Mouse (Mus musculus): ENCODE data around the gene Cxcl14. TPM values are rescaled to one million over a fixed set of nuclear protein-coding genes. Genes with fewer than 3 reads are reported as not detected.
A peak's percentile ranks its signal among the peaks of the same experiment; 100 is the strongest.

Gene Cxcl14
- total RNA-seq, 1 experiment = 2.8 TPM

GRCm38 (mm10) chr13:56339816-56340215, 43.5 kb upstream of the Cxcl14 start:
- H3K27ac ChIP-seq (ENCODE audit: insufficient read depth, low read depth, low read length, poor library complexity, severe bottlenecking) = no peak overlapping the region
- no peak for DNase-seq (ENCODE audit: low read depth, low spot score)
- in situ Hi-C loops (cut with MboI; ENCODE audit: low sequenced_read_pairs in 2 of 2, unreplicated experiment in 2 of 2) = no loop called here
- H3K4me3 ChIP-seq (ENCODE audit: insufficient read depth in 1 of 2, low read depth in 1 of 2, low read length in 2 of 2, poor library complexity in 1 of 2, severe bottlenecking in 1 of 2) = peak overlapping the region in 1 of 2 experiments; percentile 19; a peak in 2 of 4 replicates
- no peak for TF ChIP-seq CHD2 (IDR thresholded peaks at IDR 0.05; ENCODE audit: low read depth, low read length)
- TF ChIP-seq HCFC1 (IDR thresholded peaks at IDR 0.05; ENCODE audit: borderline replicate concordance, insufficient read depth, low read length) = no peak
- no peak for TF ChIP-seq MAFK (IDR thresholded peaks at IDR 0.05; ENCODE audit: insufficient read depth, low read depth, low read length)
- no peak for TF ChIP-seq ZNF384 (IDR thresholded peaks at IDR 0.05; ENCODE audit: low read depth, low read length)
- no peak for TF ChIP-seq ZC3H11A (IDR thresholded peaks at IDR 0.05; ENCODE audit: borderline replicate concordance, low read depth, low read length)
- no peaks in the 10 kb centered on the region for H3K9me3 ChIP-seq (ENCODE audit: control insufficient read depth, insufficient read depth, low read depth, low read length)
- H3K36me3 ChIP-seq (ENCODE audit: control insufficient read depth, insufficient read depth, low read length, poor library complexity, severe bottlenecking) = no peaks in the 10 kb centered on the region
- H3K4me1 ChIP-seq (ENCODE audit: control insufficient read depth in 2 of 2, insufficient read depth in 2 of 2, low read length in 2 of 2, poor library complexity in 1 of 2) = peaks cover 0 to 12% of the 10 kb centered on the region in 2 experiments; a peak in 2 of 4 replicates
- H3K9ac ChIP-seq (ENCODE audit: insufficient read depth, low read depth, low read length, poor library complexity, severe bottlenecking) = no peak overlapping the region

GRCm38 (mm10) chr13:56336982-56337381, 40.6 kb upstream of the Cxcl14 start:
- in situ Hi-C loops (cut with MboI; ENCODE audit: low sequenced_read_pairs in 2 of 2, unreplicated experiment in 2 of 2) = no loop called here
- Histone ChIP-seq H3K9ac (ENCODE audit: insufficient read depth, low read depth, low read length, poor library complexity, severe bottlenecking) (no peak overlapping the region), H3K9me3 (ENCODE audit: control insufficient read depth, insufficient read depth, low read depth, low read length) (no peaks in the 10 kb centered on the region), H3K4me3 (ENCODE audit: insufficient read depth in 1 of 2, low read depth in 1 of 2, low read length in 2 of 2, poor library complexity in 1 of 2, severe bottlenecking in 1 of 2) (no peak overlapping the region), H3K36me3 (ENCODE audit: control insufficient read depth, insufficient read depth, low read length, poor library complexity, severe bottlenecking) (no peaks in the 10 kb centered on the region), H3K4me1 (ENCODE audit: control insufficient read depth in 2 of 2, insufficient read depth in 2 of 2, low read length in 2 of 2, poor library complexity in 1 of 2) (peaks cover 0 to 16% of the 10 kb centered on the region in 2 experiments; a peak in 3 of 4 replicates), H3K27ac (ENCODE audit: insufficient read depth, low read depth, low read length, poor library complexity, severe bottlenecking) (no peak overlapping the region)
- no peak for TF ChIP-seq ZC3H11A (IDR thresholded peaks at IDR 0.05; ENCODE audit: borderline replicate concordance, low read depth, low read length)
- TF ChIP-seq MAFK (IDR thresholded peaks at IDR 0.05; ENCODE audit: insufficient read depth, low read depth, low read length) = no peak
- TF ChIP-seq CHD2 (IDR thresholded peaks at IDR 0.05; ENCODE audit: low read depth, low read length) = no peak
- TF ChIP-seq ZNF384 (IDR thresholded peaks at IDR 0.05; ENCODE audit: low read depth, low read length) = no peak
- no peak for TF ChIP-seq HCFC1 (IDR thresholded peaks at IDR 0.05; ENCODE audit: borderline replicate concordance, insufficient read depth, low read length)
- no peak for DNase-seq (ENCODE audit: low read depth, low spot score)

- TF ChIP-seq MAFK (IDR thresholded peaks at IDR 0.05; ENCODE audit: insufficient read depth, low read depth, low read length) (no peak), ZC3H11A (IDR thresholded peaks at IDR 0.05; ENCODE audit: borderline replicate concordance, low read depth, low read length) (no peak), ZNF384 (IDR thresholded peaks at IDR 0.05; ENCODE audit: low read depth, low read length) (no peak), HCFC1 (IDR thresholded peaks at IDR 0.05; ENCODE audit: borderline replicate concordance, insufficient read depth, low read length) (no peak), CHD2 (IDR thresholded peaks at IDR 0.05; ENCODE audit: low read depth, low read length) (no peak)
- no peak for DNase-seq (ENCODE audit: low read depth, low spot score)
- Histone ChIP-seq H3K4me1 (ENCODE audit: control insufficient read depth in 2 of 2, insufficient read depth in 2 of 2, low read length in 2 of 2, poor library complexity in 1 of 2) (peaks cover 0 to 15% of the 10 kb centered on the region in 2 experiments; a peak in 3 of 4 replicates), H3K27ac (ENCODE audit: insufficient read depth, low read depth, low read length, poor library complexity, severe bottlenecking) (no peak overlapping the region), H3K4me3 (ENCODE audit: insufficient read depth in 1 of 2, low read depth in 1 of 2, low read length in 2 of 2, poor library complexity in 1 of 2, severe bottlenecking in 1 of 2) (no peak overlapping the region), H3K9ac (ENCODE audit: insufficient read depth, low read depth, low read length, poor library complexity, severe bottlenecking) (peak overlapping the region; percentile 42; the same call in 1 of the 2 replicates), H3K36me3 (ENCODE audit: control insufficient read depth, insufficient read depth, low read length, poor library complexity, severe bottlenecking) (no peaks in the 10 kb centered on the region), H3K9me3 (ENCODE audit: control insufficient read depth, insufficient read depth, low read depth, low read length) (no peaks in the 10 kb centered on the region)
- in situ Hi-C loops (cut with MboI; ENCODE audit: low sequenced_read_pairs in 2 of 2, unreplicated experiment in 2 of 2) = no loop called here
These were observed 38.7 kb upstream of the Cxcl14 start for GRCm38 (mm10) chr13:56334802-56335690.

- Histone ChIP-seq H3K36me3 (ENCODE audit: control insufficient read depth, insufficient read depth, low read length, poor library complexity, severe bottlenecking) (no peaks in the 10 kb centered on the region), H3K4me1 (ENCODE audit: control insufficient read depth in 2 of 2, insufficient read depth in 2 of 2, low read length in 2 of 2, poor library complexity in 1 of 2) (peaks cover 0 to 12% of the 10 kb centered on the region in 2 experiments; a peak in 3 of 4 replicates), H3K9ac (ENCODE audit: insufficient read depth, low read depth, low read length, poor library complexity, severe bottlenecking) (no peak overlapping the region), H3K27ac (ENCODE audit: insufficient read depth, low read depth, low read length, poor library complexity, severe bottlenecking) (no peak overlapping the region), H3K9me3 (ENCODE audit: control insufficient read depth, insufficient read depth, low read depth, low read length) (no peaks in the 10 kb centered on the region), H3K4me3 (ENCODE audit: insufficient read depth in 1 of 2, low read depth in 1 of 2, low read length in 2 of 2, poor library complexity in 1 of 2, severe bottlenecking in 1 of 2) (no peak overlapping the region)
- in situ Hi-C loops (cut with MboI; ENCODE audit: low sequenced_read_pairs in 2 of 2, unreplicated experiment in 2 of 2) = no loop called here
- TF ChIP-seq HCFC1 (IDR thresholded peaks at IDR 0.05; ENCODE audit: borderline replicate concordance, insufficient read depth, low read length) = no peak
- no peak for TF ChIP-seq ZNF384 (IDR thresholded peaks at IDR 0.05; ENCODE audit: low read depth, low read length)
- no peak for TF ChIP-seq ZC3H11A (IDR thresholded peaks at IDR 0.05; ENCODE audit: borderline replicate concordance, low read depth, low read length)
- no peak for TF ChIP-seq MAFK (IDR thresholded peaks at IDR 0.05; ENCODE audit: insufficient read depth, low read depth, low read length)
- TF ChIP-seq CHD2 (IDR thresholded peaks at IDR 0.05; ENCODE audit: low read depth, low read length) = no peak
- peak; percentile 41 for DNase-seq (ENCODE audit: low read depth, low spot score)
These were observed 37.9 kb upstream of the Cxcl14 start for GRCm38 (mm10) chr13:56334236-56334635.

Data from ES-E14 (cell line).